Mouse (Mus musculus) CH12.LX (cell line): ENCODE measurements at regions not wholly inside any gene's neighbourhood (a gene's known extent, or its start where the extent isn't known, plus 50 kb on each side); places are given as distances from the start of the nearest gene placed in this dataset.
"Not testable (repeated sequence)": the region's sequence is repeated elsewhere in the genome, so short reads cannot be mapped to it uniquely, and the experiment has no call there.

Experiments used
- DNase-seq: peaks from one replicate; pipeline ENCODE4 v3.0.0-alpha.2; 2013; ENCODE audit errors: extremely low read depth
- H3K27ac ChIP-seq: 2 replicates; pipeline ENCODE4 v1.5.1; 2012; ENCODE audit warnings: low read depth, mild to moderate bottlenecking, control low read depth, moderate library complexity; ENCODE audit not compliant: insufficient read depth
- H3K27me3 ChIP-seq: replicated peaks from 2 replicates; pipeline ENCODE3; 2012; ENCODE audit warnings: inconsistent platforms
- H3K36me3 ChIP-seq, 2 experiments: replicated peaks in 1 of 2; 2 replicates each; pipeline versions ENCODE3 to v1.6.1; 2012; ENCODE audit warnings: inconsistent platforms in 1 of 2, low read length in 1 of 2, mild to moderate bottlenecking in 1 of 2, mixed read lengths in 1 of 2, moderate library complexity in 1 of 2; ENCODE audit not compliant: control insufficient read depth in 1 of 2, insufficient read depth in 1 of 2
- H3K4me1 ChIP-seq, 2 experiments: 2 replicates each; pipeline ENCODE4 v1.6.1; 2012; ENCODE audit warnings: inconsistent platforms in 1 of 2, moderate library complexity in 1 of 2; ENCODE audit not compliant: insufficient read depth in 2 of 2, control insufficient read depth in 1 of 2
- H3K4me2 ChIP-seq: 2 replicates; pipeline ENCODE4 v1.6.1; 2012; ENCODE audit warnings: low read depth, mild to moderate bottlenecking, control low read depth; ENCODE audit not compliant: poor library complexity, insufficient read depth, severe bottlenecking
- H3K4me3 ChIP-seq, 3 experiments: fragments of 150-350 bp in 1 of 3; sonication (generic) in 1 of 3; replicated peaks in 1 of 3; 2 replicates each; pipeline versions ENCODE3 to v1.5.1; 2011 to 2012; ENCODE audit warnings: low read depth in 2 of 3, low read length in 2 of 3, mild to moderate bottlenecking in 2 of 3, moderate library complexity in 2 of 3, control low read depth in 1 of 3, improper control_type of control experiment in 1 of 3, inconsistent platforms in 1 of 3, mixed read lengths in 1 of 3; ENCODE audit not compliant: poor library complexity in 1 of 3
- H3K79me2 ChIP-seq: replicated peaks from 2 replicates; pipeline ENCODE4 v1.6.1; 2012; ENCODE audit warnings: mild to moderate bottlenecking, moderate library complexity; ENCODE audit not compliant: control insufficient read depth, poor library complexity, insufficient read depth, severe bottlenecking; ENCODE audit errors: extremely low read depth
- H3K9ac ChIP-seq: 2 replicates; pipeline ENCODE4 v1.6.1; 2012; ENCODE audit warnings: low read depth, mild to moderate bottlenecking, control low read depth, moderate library complexity; ENCODE audit not compliant: insufficient read depth
- H3K9me3 ChIP-seq: replicated peaks from 2 replicates; pipeline ENCODE3; 2012; ENCODE audit warnings: low read length, inconsistent platforms, mixed read lengths
- CHD1 ChIP-seq: IDR thresholded peaks from 2 replicates; pipeline ENCODE4 v1.6.1; 2012; ENCODE audit warnings: low read depth, low read length, improper control_type of control experiment, inconsistent platforms
- CHD2 ChIP-seq: IDR thresholded peaks from 2 replicates; pipeline ENCODE4 v1.6.1; 2011; ENCODE audit warnings: low read length, improper control_type of control experiment
- CTCF ChIP-seq, 2 experiments: IDR thresholded peaks in 1 of 2; conservative IDR thresholded peaks in 1 of 2; 2 replicates each; pipeline ENCODE4 v1.5.1; 2011 to 2012; ENCODE audit warnings: low read depth in 2 of 2, low read length in 2 of 2, improper control_type of control experiment in 1 of 2, inconsistent platforms in 1 of 2, mild to moderate bottlenecking in 1 of 2, moderate library complexity in 1 of 2
- EP300 ChIP-seq: IDR thresholded peaks from 2 replicates; pipeline ENCODE4 v1.6.1; 2011; ENCODE audit warnings: low read length, improper control_type of control experiment
- GABPA ChIP-seq: IDR thresholded peaks from 2 replicates; pipeline ENCODE4 v1.6.1; 2012; ENCODE audit warnings: low read depth, low read length, improper control_type of control experiment, inconsistent platforms; ENCODE audit not compliant: insufficient replicate concordance
- JUN ChIP-seq: IDR thresholded peaks from 2 replicates; pipeline ENCODE4 v1.6.1; 2011; ENCODE audit warnings: low read depth, mild to moderate bottlenecking, low read length, improper control_type of control experiment, moderate library complexity; ENCODE audit not compliant: insufficient read depth
- MAFK ChIP-seq: IDR thresholded peaks from 2 replicates; pipeline ENCODE4 v1.6.1; 2011; ENCODE audit warnings: low read length, improper control_type of control experiment; ENCODE audit not compliant: insufficient replicate concordance
- MAZ ChIP-seq: IDR thresholded peaks from 2 replicates; pipeline ENCODE4 v1.6.1; 2012; ENCODE audit warnings: low read depth, mild to moderate bottlenecking, inconsistent platforms, low read length, improper control_type of control experiment, moderate library complexity
- MEF2A ChIP-seq: IDR thresholded peaks from 2 replicates; pipeline ENCODE4 v1.6.1; 2014; ENCODE audit warnings: low read depth, mild to moderate bottlenecking, inconsistent platforms, low read length, improper control_type of control experiment, borderline replicate concordance
- NRF1 ChIP-seq: IDR thresholded peaks from 2 replicates; pipeline ENCODE4 v1.6.1; 2014; ENCODE audit warnings: low read depth, mild to moderate bottlenecking, inconsistent platforms, low read length, improper control_type of control experiment, moderate library complexity
- PAX5 ChIP-seq: IDR thresholded peaks from 2 replicates; pipeline ENCODE4 v1.6.1; 2012; ENCODE audit warnings: low read length, inconsistent platforms, mixed read lengths
- RAD21 ChIP-seq: IDR thresholded peaks from 2 replicates; pipeline ENCODE4 v1.6.1; 2011; ENCODE audit warnings: low read depth, mild to moderate bottlenecking, low read length, improper control_type of control experiment, moderate library complexity
- SIN3A ChIP-seq: IDR thresholded peaks from 2 replicates; pipeline ENCODE4 v1.6.1; 2012; ENCODE audit warnings: low read length, improper control_type of control experiment, inconsistent platforms
- TBP ChIP-seq: conservative IDR thresholded peaks from 2 replicates; pipeline ENCODE4 v1.6.1; 2011; ENCODE audit warnings: low read depth, low read length, improper control_type of control experiment
- TCF12 ChIP-seq: IDR thresholded peaks from 2 replicates; pipeline ENCODE4 v1.6.1; 2014; ENCODE audit warnings: low read depth, mild to moderate bottlenecking, inconsistent platforms, low read length, improper control_type of control experiment
- USF1 ChIP-seq: IDR thresholded peaks from 2 replicates; pipeline ENCODE4 v1.6.1; 2014; ENCODE audit warnings: low read depth, mild to moderate bottlenecking, inconsistent platforms, low read length, improper control_type of control experiment
- USF2 ChIP-seq: conservative IDR thresholded peaks from 2 replicates; pipeline ENCODE4 v1.6.1; 2011; ENCODE audit warnings: low read depth, low read length, improper control_type of control experiment
- ZC3H11A ChIP-seq: IDR thresholded peaks from 2 replicates; pipeline ENCODE4 v1.6.1; 2012; ENCODE audit warnings: low read depth, mild to moderate bottlenecking, inconsistent platforms, low read length, improper control_type of control experiment
- dilution Hi-C: fragments of 300-500 bp; cut with MboI; formaldehyde crosslinking; loops from 2 replicates; pipeline ENCODE4 v1.14.3; 2020; ENCODE audit warnings: low sequenced_read_pairs; ENCODE audit not compliant: extremely low pct_unique_long_range_greater_than_20kb, extremely low pct_ligation_motif_present
- in situ Hi-C: fragments of 300-500 bp; cut with MboI; formaldehyde crosslinking; loops from 3 replicates; pipeline ENCODE4 v1.14.3; 2019; ENCODE audit warnings: low sequenced_read_pairs, low pct_ligation_motif_present, low pct_unique_long_range_greater_than_20kb, mixed read lengths

DNA sequence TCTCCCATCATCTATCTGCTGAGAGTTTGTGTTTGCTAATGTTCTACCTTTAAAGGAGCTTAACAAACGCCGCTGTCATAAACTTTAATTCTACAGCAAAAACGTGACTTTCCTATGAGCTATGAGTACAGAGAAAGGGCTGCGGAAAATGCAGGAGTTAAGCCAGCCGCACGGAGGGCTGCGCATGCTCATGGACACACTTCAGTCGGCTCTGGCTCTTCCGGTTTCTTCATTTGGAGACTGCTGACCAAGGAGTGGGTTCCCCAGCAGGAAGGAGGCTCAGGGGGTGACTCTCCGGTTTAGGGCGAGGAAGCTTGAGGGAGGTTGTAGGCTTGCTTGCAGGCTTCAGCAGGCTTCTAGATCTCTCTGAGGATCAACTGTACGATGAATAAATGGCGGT is 59.3 kb downstream of the Sox2 start:
- H3K4me3 ChIP-seq, result no peak overlapping the region
- DNase-seq, result no peak
- TF ChIP-seq EP300, result no peak
- TF ChIP-seq CHD1, result no peak
- TF ChIP-seq PAX5, result no peak
- no peak for TF ChIP-seq USF1
- TF ChIP-seq MEF2A, result no peak
- TF ChIP-seq ZC3H11A, result no peak
- no peak for TF ChIP-seq MAZ
- TF ChIP-seq TBP, result no peak
- TF ChIP-seq USF2, result no peak
- no peak for TF ChIP-seq CTCF (conservative IDR thresholded peaks at IDR 0.05 in 1 of 2, IDR thresholded peaks at IDR 0.05 in 1 of 2; ENCODE audit: low read depth in 2 of 2, low read length in 2 of 2)
- TF ChIP-seq TCF12, result no peak
- no peak for TF ChIP-seq MAFK
- TF ChIP-seq NRF1, result no peak
- no peak for TF ChIP-seq RAD21
- no peak for TF ChIP-seq CHD2
- no peak for TF ChIP-seq GABPA
- H3K9ac ChIP-seq, result no peak overlapping the region
- H3K4me2 ChIP-seq, result no peak overlapping the region
- no peaks in the 10 kb centered on the region for H3K4me1 ChIP-seq
- no peaks in the 10 kb centered on the region for H3K27me3 ChIP-seq
- dilution Hi-C loops (no loop called here), in situ Hi-C loops (no loop called here)
- H3K9me3 ChIP-seq, result peaks cover 55% of the 10 kb centered on the region
- no peak overlapping the region for H3K27ac ChIP-seq
- H3K36me3 ChIP-seq, result no peaks in the 10 kb centered on the region
- no peaks in the 10 kb centered on the region for H3K79me2 ChIP-seq

DNA sequence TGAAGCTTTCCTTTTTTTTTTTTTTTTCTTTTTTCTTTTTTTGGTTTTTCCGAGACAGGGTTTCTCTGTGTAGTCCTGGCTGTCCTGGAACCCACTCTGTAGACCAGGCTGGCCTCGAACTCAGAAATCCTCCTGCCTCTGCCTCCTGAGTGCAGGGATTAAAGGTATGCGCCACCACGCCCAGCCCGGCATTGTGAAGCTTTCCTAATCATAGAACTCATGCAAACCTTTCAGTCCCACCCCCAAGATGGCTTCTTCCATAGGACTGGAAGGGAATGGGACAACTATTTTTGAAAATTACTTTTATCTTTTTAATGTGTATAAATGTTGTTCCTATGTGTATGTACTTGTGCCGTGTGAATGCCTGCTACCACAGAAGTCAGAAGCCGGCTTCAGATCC is 61.9 kb downstream of the Sox2 start:
- H3K27me3 ChIP-seq, H3K9ac ChIP-seq, H3K79me2 ChIP-seq, dilution Hi-C loops, H3K36me3 ChIP-seq, in situ Hi-C loops, H3K4me3 ChIP-seq, DNase-seq, H3K4me2 ChIP-seq, H3K27ac ChIP-seq, H3K4me1 ChIP-seq: not testable (repeated sequence)
- peaks cover 55% of the 10 kb centered on the region for H3K9me3 ChIP-seq

DNA sequence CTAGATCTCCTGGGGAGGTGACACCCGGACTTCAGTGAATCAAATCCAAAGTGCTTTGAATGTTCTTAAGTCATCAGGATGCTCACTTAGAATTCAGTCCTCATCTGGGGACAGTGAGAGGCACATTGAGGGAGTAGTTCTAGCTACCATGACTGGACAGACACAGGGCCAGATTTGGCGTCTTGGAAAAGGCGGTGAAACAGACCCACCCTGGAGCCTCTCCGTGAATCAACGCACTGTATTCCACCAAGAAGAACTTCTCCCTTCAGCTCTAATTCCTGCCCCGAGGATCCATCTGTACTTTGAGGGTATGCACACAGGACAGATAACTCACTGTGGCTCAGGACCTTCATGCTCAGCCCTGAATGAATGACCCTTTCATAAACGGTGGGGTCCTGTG is 72.3 kb downstream of the Sox2 start:
- no peak for DNase-seq
- no peak overlapping the region for H3K4me3 ChIP-seq
- no peak overlapping the region for H3K27ac ChIP-seq
- H3K27me3 ChIP-seq, result no peaks in the 10 kb centered on the region
- no peak overlapping the region for H3K9ac ChIP-seq
- no peaks in the 10 kb centered on the region for H3K36me3 ChIP-seq
- no peak for TF ChIP-seq SIN3A
- no peak for TF ChIP-seq JUN
- TF ChIP-seq USF1, result no peak
- dilution Hi-C loops (no loop called here), in situ Hi-C loops (no loop called here)
- no peaks in the 10 kb centered on the region for H3K4me1 ChIP-seq
- H3K79me2 ChIP-seq, result no peaks in the 10 kb centered on the region
- H3K9me3 ChIP-seq, result peaks cover 58% of the 10 kb centered on the region
- H3K4me2 ChIP-seq, result no peak overlapping the region
